Mouse (Mus musculus): ENCODE data around the gene A630089N07Rik. TPM values are rescaled to one million over a fixed set of nuclear protein-coding genes. Genes with fewer than 3 reads are reported as not detected.
"Not testable (repeated sequence)": the region's sequence is repeated elsewhere in the genome, so short reads cannot be mapped to it uniquely, and the experiment has no call there.

The A630089N07Rik gene
- polyA plus RNA-seq (2016; fragmentation: Nextera tagmentation; extraction: Ambion mirVana) = 39.2 and 42.5 TPM in 2 replicates

- 0% methylated on average over 25 of the region's 25 CpGs for WGBS
- H3K27me3 ChIP-seq (ENCODE audit: poor library complexity, severe bottlenecking) = not testable (repeated sequence)
- peak; percentile 88 for DNase-seq (ENCODE audit: extremely low spot score, low spot score)
- peaks cover 31% of the 10 kb centered on the region for H3K9me3 ChIP-seq
- H3K4me1 ChIP-seq = peaks cover 13% of the 10 kb centered on the region
- peak within 1 kb of the TSS; percentile 79 for H3K4me3 ChIP-seq
- H3K27ac ChIP-seq = peak within 1 kb of the TSS; percentile 93
- peaks cover 35% of the 10 kb centered on the region for H3K36me3 ChIP-seq (replicated peaks)
These were observed at the start of gene A630089N07Rik for GRCm38 (mm10) chr16:98081889-98082818. Gene A630089N07Rik (minus strand): TSS chr16:98082450.

- Histone ChIP-seq H3K27me3 (ENCODE audit: poor library complexity, severe bottlenecking) (no peaks in the 10 kb centered on the region), H3K27ac (no peak overlapping the region), H3K4me1 (no peaks in the 10 kb centered on the region), H3K4me3 (no peak overlapping the region), H3K36me3 (replicated peaks) (no peaks in the 10 kb centered on the region), H3K9me3 (peaks cover 25% of the 10 kb centered on the region)
- DNase-seq (ENCODE audit: extremely low spot score, low spot score) = no peak
- WGBS = 96% methylated on average over 11 of the region's 11 CpGs
These were observed 24.9 kb upstream of the A630089N07Rik start for GRCm38 (mm10) chr16:98107109-98107508.

GRCm38 (mm10) chr16:98081550-98081888, 731 bp downstream of the A630089N07Rik start:
- H3K9me3 ChIP-seq = peaks cover 37% of the 10 kb centered on the region
- not testable (repeated sequence) for H3K27me3 ChIP-seq (ENCODE audit: poor library complexity, severe bottlenecking)
- peak overlapping the region; percentile 79 for H3K4me3 ChIP-seq
- WGBS = 3% methylated on average over 9 of the region's 9 CpGs
- H3K4me1 ChIP-seq = peaks cover 13% of the 10 kb centered on the region
- peak; percentile 20 for DNase-seq (ENCODE audit: extremely low spot score, low spot score)
- peaks cover 42% of the 10 kb centered on the region for H3K36me3 ChIP-seq (replicated peaks)
- H3K27ac ChIP-seq = peak overlapping the region; percentile 93

GRCm38 (mm10) chr16:98081140-98081539, 1.1 kb downstream of the A630089N07Rik start:
- not testable (repeated sequence) for H3K27me3 ChIP-seq (ENCODE audit: poor library complexity, severe bottlenecking); DNase-seq (ENCODE audit: extremely low spot score, low spot score)
- Histone ChIP-seq H3K27ac (peak overlapping the region; percentile 93; the same call in 1 of the 2 replicates), H3K36me3 (replicated peaks) (peaks cover 45% of the 10 kb centered on the region), H3K4me3 (peak overlapping the region; percentile 79), H3K9me3 (peaks cover 39% of the 10 kb centered on the region), H3K4me1 (peaks cover 13% of the 10 kb centered on the region)
- 90% methylated on average over 1 of the region's 1 CpGs for WGBS

- Histone ChIP-seq H3K9me3 (peaks cover 56% of the 10 kb centered on the region), H3K36me3 (replicated peaks) (peaks cover 62% of the 10 kb centered on the region)
- WGBS = 93% methylated on average over 3 of the region's 3 CpGs
These were observed 2.9 kb downstream of the A630089N07Rik start for GRCm38 (mm10) chr16:98079382-98079781.

GRCm38 (mm10) chr16:98041676-98042075, 40.6 kb downstream of the A630089N07Rik start:
- DNase-seq (ENCODE audit: extremely low spot score, low spot score) = no peak
- peaks cover 44% of the 10 kb centered on the region; the same call in 1 of the 2 replicates for H3K9me3 ChIP-seq
- no peaks in the 10 kb centered on the region for H3K4me1 ChIP-seq
- H3K27me3 ChIP-seq (ENCODE audit: poor library complexity, severe bottlenecking) = no peaks in the 10 kb centered on the region
- no peak overlapping the region for H3K4me3 ChIP-seq
- H3K36me3 ChIP-seq (replicated peaks) = peaks cover 72% of the 10 kb centered on the region
- no peak overlapping the region for H3K27ac ChIP-seq
- WGBS = 81% methylated on average over 2 of the region's 2 CpGs

More at GRCm38 (mm10) chr16:98079382-98079781, 2.9 kb downstream of the A630089N07Rik start:
- not testable (repeated sequence) for H3K27me3 ChIP-seq (ENCODE audit: poor library complexity, severe bottlenecking); DNase-seq (ENCODE audit: extremely low spot score, low spot score); H3K27ac ChIP-seq; H3K4me3 ChIP-seq
- peaks cover 13% of the 10 kb centered on the region for H3K4me1 ChIP-seq

GRCm38 (mm10) chr16:98034971-98035370, 47.3 kb downstream of the A630089N07Rik start:
- not testable (repeated sequence) for DNase-seq (ENCODE audit: extremely low spot score, low spot score); H3K4me1 ChIP-seq; H3K4me3 ChIP-seq; H3K27me3 ChIP-seq (ENCODE audit: poor library complexity, severe bottlenecking); H3K27ac ChIP-seq
- 90% methylated on average over 2 of the region's 2 CpGs for WGBS
- H3K9me3 ChIP-seq = peaks cover 27% of the 10 kb centered on the region
- H3K36me3 ChIP-seq (replicated peaks) = peaks cover 30% of the 10 kb centered on the region

GRCm38 (mm10) chr16:98026186-98026585, 56.1 kb downstream of the A630089N07Rik start:
- H3K4me1 ChIP-seq; H3K27me3 ChIP-seq (ENCODE audit: poor library complexity, severe bottlenecking); DNase-seq (ENCODE audit: extremely low spot score, low spot score); H3K27ac ChIP-seq; H3K4me3 ChIP-seq: not testable (repeated sequence)
- WGBS = 84% methylated on average over 8 of the region's 8 CpGs
- peaks cover 25% of the 10 kb centered on the region for H3K36me3 ChIP-seq (replicated peaks)
- peaks cover 42% of the 10 kb centered on the region for H3K9me3 ChIP-seq

- 80% methylated on average over 2 of the region's 2 CpGs for WGBS
- H3K27me3 ChIP-seq (ENCODE audit: poor library complexity, severe bottlenecking) = no peaks in the 10 kb centered on the region
- H3K27ac ChIP-seq = no peak overlapping the region
- H3K4me3 ChIP-seq = no peak overlapping the region
- DNase-seq (ENCODE audit: extremely low spot score, low spot score) = no peak
- no peaks in the 10 kb centered on the region for H3K4me1 ChIP-seq
- H3K36me3 ChIP-seq (replicated peaks) = peaks cover 50% of the 10 kb centered on the region
- H3K9me3 ChIP-seq = peaks cover 60% of the 10 kb centered on the region
These were observed 59.4 kb downstream of the A630089N07Rik start for GRCm38 (mm10) chr16:98022657-98023345.

GRCm38 (mm10) chr16:98022081-98022480, 60.2 kb downstream of the A630089N07Rik start:
- DNase-seq (ENCODE audit: extremely low spot score, low spot score) = no peak
- peaks cover 57% of the 10 kb centered on the region for H3K36me3 ChIP-seq (replicated peaks)
- WGBS = 94% methylated on average over 3 of the region's 3 CpGs
- no peak overlapping the region for H3K27ac ChIP-seq
- peaks cover 64% of the 10 kb centered on the region for H3K9me3 ChIP-seq
- H3K27me3 ChIP-seq (ENCODE audit: poor library complexity, severe bottlenecking) = no peaks in the 10 kb centered on the region
- H3K4me1 ChIP-seq = no peaks in the 10 kb centered on the region
- no peak overlapping the region for H3K4me3 ChIP-seq

- 1% methylated on average over 8 of the region's 8 CpGs for WGBS
- H3K27ac ChIP-seq = peak overlapping the region; percentile 81
- not testable (repeated sequence) for DNase-seq (ENCODE audit: extremely low spot score, low spot score)
These were observed 84.9 kb downstream of the A630089N07Rik start for GRCm38 (mm10) chr16:97997383-97997731.

GRCm38 (mm10) chr16:97996616-97997382, 85.5 kb downstream of the A630089N07Rik start, which contains the start of gene B230307C23Rik:
Gene B230307C23Rik (plus strand): TSS chr16:97997315.
- 2% methylated on average over 22 of the region's 22 CpGs for WGBS
- peak within 1 kb of the TSS; percentile 81 for H3K27ac ChIP-seq

More at GRCm38 (mm10) chr16:97997383-97997731, 84.9 kb downstream of the A630089N07Rik start:
- peak overlapping the region; percentile 62 for H3K4me3 ChIP-seq
- not testable (repeated sequence) for H3K27me3 ChIP-seq (ENCODE audit: poor library complexity, severe bottlenecking)
- peaks cover 31% of the 10 kb centered on the region for H3K9me3 ChIP-seq
- peaks cover 35% of the 10 kb centered on the region for H3K36me3 ChIP-seq (replicated peaks)
- peaks cover 17% of the 10 kb centered on the region for H3K4me1 ChIP-seq

More at GRCm38 (mm10) chr16:97996616-97997382, 85.5 kb downstream of the A630089N07Rik start, which contains the start of gene B230307C23Rik:
- Histone ChIP-seq H3K4me3 (peak within 1 kb of the TSS; percentile 62), H3K36me3 (replicated peaks) (peaks cover 29% of the 10 kb centered on the region), H3K9me3 (peaks cover 26% of the 10 kb centered on the region), H3K27me3 (ENCODE audit: poor library complexity, severe bottlenecking) (no peaks in the 10 kb centered on the region), H3K4me1 (peaks cover 17% of the 10 kb centered on the region)
- peak; percentile 89 for DNase-seq (ENCODE audit: extremely low spot score, low spot score)
